Mouse (Mus musculus) cortical plate, adult 2 months (tissue): ENCODE measurements at regions not wholly inside any gene's neighbourhood (a gene's known extent, or its start where the extent isn't known, plus 50 kb on each side); places are given as distances from the start of the nearest gene placed in this dataset.
"Not testable (repeated sequence)": the region's sequence is repeated elsewhere in the genome, so short reads cannot be mapped to it uniquely, and the experiment has no call there.

Experiments used
- H3K27ac ChIP-seq: fragments of 200-500 bp; 2 replicates; pipeline ENCODE4 v1.5.1; 2012; ENCODE audit warnings: low read length, control low read depth, inconsistent platforms; ENCODE audit not compliant: insufficient read depth
- H3K4me1 ChIP-seq: fragments of 200-500 bp; 2 replicates; pipeline ENCODE4 v1.6.1; 2011; ENCODE audit warnings: low read length; ENCODE audit not compliant: control insufficient read depth, insufficient read depth
- H3K4me3 ChIP-seq: fragments of 200-500 bp; 2 replicates; pipeline ENCODE4 v1.5.1; 2011; ENCODE audit warnings: mild to moderate bottlenecking, low read length, control low read depth; ENCODE audit not compliant: insufficient read depth
- CTCF ChIP-seq: fragments of 200-500 bp; IDR thresholded peaks from 2 replicates; pipeline ENCODE4 v1.5.1; 2011; ENCODE audit warnings: mild to moderate bottlenecking, control low read depth, low read length; ENCODE audit not compliant: insufficient read depth; ENCODE audit errors: extremely low read depth
- POLR2A ChIP-seq: fragments of 200-500 bp; IDR thresholded peaks from 2 replicates; pipeline ENCODE4 v1.6.1; 2011; ENCODE audit warnings: mild to moderate bottlenecking, low read length, control low read depth; ENCODE audit not compliant: insufficient read depth; ENCODE audit errors: extremely low read depth

GRCm38 (mm10) chr8:24386462-24386861 is 339.2 kb downstream of the Adam3 start:
- no peak for TF ChIP-seq POLR2A
- peak; percentile 70 for TF ChIP-seq CTCF
- no peak overlapping the region for H3K27ac ChIP-seq
- no peaks in the 10 kb centered on the region for H3K4me1 ChIP-seq
- no peak overlapping the region for H3K4me3 ChIP-seq

GRCm38 (mm10) chr8:24383963-24384435 is 341.7 kb downstream of the Adam3 start:
- H3K27ac ChIP-seq = no peak overlapping the region
- H3K4me1 ChIP-seq = no peaks in the 10 kb centered on the region
- TF ChIP-seq POLR2A (no peak), CTCF (no peak)
- H3K4me3 ChIP-seq = no peak overlapping the region

GRCm38 (mm10) chr8:24383130-24383962 is 342.3 kb downstream of the Adam3 start:
- TF ChIP-seq POLR2A (no peak), CTCF (no peak)
- Histone ChIP-seq H3K4me1 (no peaks in the 10 kb centered on the region), H3K4me3 (no peak overlapping the region), H3K27ac (no peak overlapping the region)

GRCm38 (mm10) chr8:24381666-24382253 is 343.9 kb downstream of the Adam3 start:
- Histone ChIP-seq H3K4me1 (no peaks in the 10 kb centered on the region), H3K27ac (no peak overlapping the region), H3K4me3 (no peak overlapping the region)
- TF ChIP-seq POLR2A = no peak

- Histone ChIP-seq H3K4me1 (no peaks in the 10 kb centered on the region), H3K4me3 (no peak overlapping the region), H3K27ac (no peak overlapping the region)
- TF ChIP-seq CTCF = no peak
These were observed 347.6 kb downstream of the Adam3 start for GRCm38 (mm10) chr8:24378070-24378469.

GRCm38 (mm10) chr8:24376846-24377245 is 348.8 kb downstream of the Adam3 start:
- H3K4me1 ChIP-seq, H3K4me3 ChIP-seq: not testable (repeated sequence)

GRCm38 (mm10) chr8:24374503-24374902 is 351.1 kb downstream of the Adam3 start:
- no peak overlapping the region for H3K27ac ChIP-seq
- no peak for TF ChIP-seq POLR2A
- TF ChIP-seq CTCF = 0 out of 2 replicates have a peak, but pooled peaks have one; percentile 3
- no peaks in the 10 kb centered on the region for H3K4me1 ChIP-seq
- H3K4me3 ChIP-seq = no peak overlapping the region

More at GRCm38 (mm10) chr8:24376846-24377245, 348.8 kb downstream of the Adam3 start:
- H3K27ac ChIP-seq = not testable (repeated sequence)

GRCm38 (mm10) chr8:24372068-24372467 is 353.6 kb downstream of the Adam3 start:
- no peak overlapping the region for H3K4me3 ChIP-seq
- no peak overlapping the region for H3K27ac ChIP-seq
- no peak for TF ChIP-seq POLR2A
- H3K4me1 ChIP-seq = no peaks in the 10 kb centered on the region

- Histone ChIP-seq H3K4me3 (no peak overlapping the region), H3K4me1 (no peaks in the 10 kb centered on the region), H3K27ac (no peak overlapping the region)
- TF ChIP-seq POLR2A (no peak), CTCF (no peak)
These were observed 359.7 kb downstream of the Adam3 start for GRCm38 (mm10) chr8:24366000-24366399.

GRCm38 (mm10) chr8:24364685-24365084 is 361.0 kb downstream of the Adam3 start:
- Histone ChIP-seq H3K4me1 (no peaks in the 10 kb centered on the region), H3K4me3 (no peak overlapping the region), H3K27ac (no peak overlapping the region)
- TF ChIP-seq CTCF = no peak
- TF ChIP-seq POLR2A = no peak
